Mouse (Mus musculus) limb, embryonic 12.5 days (tissue): ENCODE measurements at regions not wholly inside any gene's neighbourhood (a gene's known extent, or its start where the extent isn't known, plus 50 kb on each side); places are given as distances from the start of the nearest gene placed in this dataset.

Experiments used
- ATAC-seq: fragments of 200-750 bp; cut with Nextera tagmentation; 2 replicates; pipeline ENCODE4 v1.8.0; 2017; ENCODE audit warnings: low read depth, moderate TSS enrichment; ENCODE audit not compliant: insufficient number of reproducible peaks, insufficient read depth, low FRiP score, low TSS enrichment
- H3K27ac ChIP-seq: fragments of 300-500 bp; sonication (generic); 2 replicates; pipeline ENCODE4 v1.5.1; 2016; ENCODE audit warnings: mild to moderate bottlenecking, moderate library complexity
- H3K27me3 ChIP-seq: fragments of 300-500 bp; sonication (generic); 2 replicates; pipeline ENCODE4 v1.6.1; 2016; ENCODE audit warnings: mild to moderate bottlenecking, moderate library complexity
- H3K36me3 ChIP-seq: fragments of 300-500 bp; sonication (generic); 2 replicates; pipeline ENCODE4 v1.6.1; 2016; ENCODE audit warnings: mild to moderate bottlenecking, moderate library complexity
- H3K4me1 ChIP-seq: fragments of 300-500 bp; sonication (generic); replicated peaks from 2 replicates; pipeline ENCODE4 v1.6.1; 2016
- H3K4me2 ChIP-seq: fragments of 300-500 bp; sonication (generic); 2 replicates; pipeline ENCODE4 v1.6.1; 2016; ENCODE audit warnings: mild to moderate bottlenecking, moderate library complexity
- H3K4me3 ChIP-seq: fragments of 300-500 bp; sonication (generic); replicated peaks from 2 replicates; pipeline ENCODE4 v1.5.1; 2016; ENCODE audit warnings: mild to moderate bottlenecking
- H3K9ac ChIP-seq: fragments of 300-500 bp; sonication (generic); replicated peaks from 2 replicates; pipeline ENCODE4 v1.6.1; 2016; ENCODE audit warnings: mild to moderate bottlenecking, moderate library complexity
- H3K9me3 ChIP-seq: fragments of 300-500 bp; sonication (generic); 2 replicates; pipeline ENCODE4 v1.6.1; 2016; ENCODE audit warnings: mild to moderate bottlenecking, moderate library complexity
- WGBS: fragments of 180-500 bp; shearing (Covaris S2); methylation state at CpG from one replicate; pipeline ENCODE4 v1.1.7; 2016; 5-methylcytosine and 5-hydroxymethylcytosine counted together

DNA sequence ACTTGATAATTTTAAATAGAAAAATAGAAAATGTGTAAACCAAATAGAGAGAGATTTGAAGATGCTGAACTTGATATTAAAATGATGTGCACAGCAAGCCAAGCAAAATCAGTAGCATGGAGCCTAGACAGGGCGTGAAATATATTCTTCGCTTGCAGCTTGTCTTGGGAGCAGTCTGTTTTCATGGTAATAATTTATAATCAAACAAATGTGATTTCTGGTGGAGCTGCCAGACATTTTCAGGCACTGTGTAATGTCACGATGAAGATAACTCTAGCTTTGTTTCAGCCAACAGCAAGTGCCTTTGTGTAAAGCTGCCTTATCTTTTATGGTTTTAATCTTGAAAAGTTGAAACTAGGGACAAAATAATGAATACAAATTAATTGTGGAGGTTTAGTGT lies 228.1 kb upstream of the Sphkap start:
- Histone ChIP-seq H3K36me3 (no peaks in the 10 kb centered on the region), H3K4me2 (no peak overlapping the region), H3K27ac (no peak overlapping the region), H3K9ac (no peak overlapping the region), H3K4me1 (no peaks in the 10 kb centered on the region), H3K27me3 (no peaks in the 10 kb centered on the region), H3K9me3 (no peaks in the 10 kb centered on the region), H3K4me3 (no peak overlapping the region)
- 83% methylated on average over 3 of the region's 3 CpGs for WGBS
- no peak for ATAC-seq

DNA sequence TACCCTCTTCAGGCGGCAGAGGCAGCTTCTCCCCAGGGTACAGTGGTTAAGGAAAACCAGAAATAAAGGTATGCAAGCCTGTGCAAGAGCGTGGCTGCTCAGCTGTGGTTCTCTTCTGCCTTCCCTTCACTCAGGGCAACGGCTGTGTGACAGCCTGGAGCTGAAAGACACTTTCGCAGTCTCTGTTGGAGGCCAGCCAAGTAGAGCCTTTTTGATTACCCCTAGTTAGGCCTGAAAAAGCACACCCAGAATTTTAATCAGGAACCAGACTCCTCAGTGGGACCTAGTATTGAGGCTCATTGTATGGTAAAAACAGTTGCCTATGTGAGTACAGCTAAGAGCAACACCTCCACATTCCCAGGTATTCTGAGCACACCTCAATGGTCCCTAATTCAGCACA lies 223.8 kb upstream of the Sphkap start:
- ATAC-seq: peak; percentile 20; the same call in 1 of the 2 replicates

DNA sequence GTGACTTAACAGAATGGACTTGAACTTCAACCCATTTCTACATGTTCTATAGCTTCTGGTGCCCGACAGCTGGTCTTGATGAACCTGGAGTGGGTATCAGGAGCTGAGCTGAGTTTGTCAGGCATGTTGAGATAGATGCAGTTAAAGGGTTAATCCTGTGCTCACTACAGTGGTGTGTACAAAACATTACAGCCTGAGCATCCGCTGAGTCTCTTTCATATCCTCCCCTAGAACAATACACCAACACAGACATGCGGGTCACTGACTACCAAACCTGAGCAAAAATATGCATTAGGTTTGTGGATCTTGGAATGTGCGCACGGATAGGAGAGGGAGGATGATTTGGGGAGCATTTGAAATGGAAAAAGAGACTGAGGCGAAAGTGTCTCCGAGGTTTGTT lies 223.4 kb upstream of the Sphkap start:
- H3K27me3 ChIP-seq: no peaks in the 10 kb centered on the region
- no peak overlapping the region for H3K27ac ChIP-seq

More for the DNA sequence above, 223.8 kb upstream of the Sphkap start:
- no peaks in the 10 kb centered on the region for H3K9me3 ChIP-seq
- no peaks in the 10 kb centered on the region for H3K4me1 ChIP-seq
- H3K27ac ChIP-seq: no peak overlapping the region
- WGBS: 49% methylated on average over 4 of the region's 4 CpGs
- no peak overlapping the region for H3K9ac ChIP-seq
- no peak overlapping the region for H3K4me3 ChIP-seq
- H3K27me3 ChIP-seq: no peaks in the 10 kb centered on the region
- no peak overlapping the region for H3K4me2 ChIP-seq
- H3K36me3 ChIP-seq: no peaks in the 10 kb centered on the region

DNA sequence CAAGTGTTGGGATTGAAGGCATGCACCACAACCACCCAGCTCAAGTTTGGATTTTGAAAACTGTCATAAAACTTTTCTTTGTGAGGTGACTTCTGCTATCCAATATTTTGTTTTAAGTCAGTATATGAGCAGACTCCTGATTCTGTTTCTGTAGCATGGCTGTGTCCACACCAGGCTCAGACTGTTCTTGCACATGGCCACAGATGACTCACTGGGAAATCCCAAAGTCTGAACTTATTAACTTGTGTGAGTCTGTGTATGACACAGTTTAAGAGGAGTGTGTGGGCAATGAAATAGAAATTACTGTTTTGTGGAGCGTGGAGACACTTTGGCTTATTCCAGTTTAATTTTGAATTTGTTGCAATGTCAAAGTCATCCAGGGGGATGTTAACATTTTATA lies 179.3 kb upstream of the Sphkap start:
- 85% methylated on average over 1 of the region's 1 CpGs for WGBS
- ATAC-seq: no peak
- no peaks in the 10 kb centered on the region for H3K4me1 ChIP-seq

More for the DNA sequence above, 223.4 kb upstream of the Sphkap start:
- WGBS: 77% methylated on average over 7 of the region's 7 CpGs
- Histone ChIP-seq H3K9ac (no peak overlapping the region), H3K9me3 (no peaks in the 10 kb centered on the region), H3K36me3 (no peaks in the 10 kb centered on the region), H3K4me3 (no peak overlapping the region), H3K4me2 (no peak overlapping the region), H3K4me1 (no peaks in the 10 kb centered on the region)
- no peak for ATAC-seq

DNA sequence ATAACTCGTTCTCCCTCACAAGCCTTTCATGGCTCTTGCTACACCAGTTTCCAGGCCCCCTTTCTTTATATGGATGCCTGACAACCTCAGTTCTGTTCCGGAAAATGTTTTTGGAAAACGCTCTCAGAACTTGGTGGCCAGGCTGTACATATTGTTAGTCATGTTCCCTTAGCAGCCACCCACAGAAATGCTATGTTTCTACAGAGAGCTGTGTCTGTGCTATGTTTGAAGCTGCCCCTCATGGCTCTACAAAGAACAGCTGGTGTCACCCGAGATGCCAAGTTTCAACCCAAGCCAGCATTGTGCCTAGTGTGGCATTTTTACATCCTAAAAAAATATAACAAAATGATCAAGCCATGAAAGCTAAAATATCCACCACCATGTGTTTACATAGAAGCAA lies 175.0 kb upstream of the Sphkap start:
- no peak overlapping the region for H3K27ac ChIP-seq
- H3K36me3 ChIP-seq: no peaks in the 10 kb centered on the region
- H3K4me2 ChIP-seq: no peak overlapping the region
- no peaks in the 10 kb centered on the region for H3K9me3 ChIP-seq
- no peak overlapping the region for H3K9ac ChIP-seq
- H3K4me3 ChIP-seq: no peak overlapping the region
- no peak for ATAC-seq
- no peaks in the 10 kb centered on the region for H3K4me1 ChIP-seq
- H3K27me3 ChIP-seq: no peaks in the 10 kb centered on the region
- 83% methylated on average over 4 of the region's 4 CpGs for WGBS

More for the DNA sequence above, 179.3 kb upstream of the Sphkap start:
- Histone ChIP-seq H3K27me3 (no peaks in the 10 kb centered on the region), H3K9me3 (no peaks in the 10 kb centered on the region), H3K4me2 (no peak overlapping the region), H3K27ac (no peak overlapping the region), H3K4me3 (no peak overlapping the region), H3K36me3 (no peaks in the 10 kb centered on the region), H3K9ac (no peak overlapping the region)

DNA sequence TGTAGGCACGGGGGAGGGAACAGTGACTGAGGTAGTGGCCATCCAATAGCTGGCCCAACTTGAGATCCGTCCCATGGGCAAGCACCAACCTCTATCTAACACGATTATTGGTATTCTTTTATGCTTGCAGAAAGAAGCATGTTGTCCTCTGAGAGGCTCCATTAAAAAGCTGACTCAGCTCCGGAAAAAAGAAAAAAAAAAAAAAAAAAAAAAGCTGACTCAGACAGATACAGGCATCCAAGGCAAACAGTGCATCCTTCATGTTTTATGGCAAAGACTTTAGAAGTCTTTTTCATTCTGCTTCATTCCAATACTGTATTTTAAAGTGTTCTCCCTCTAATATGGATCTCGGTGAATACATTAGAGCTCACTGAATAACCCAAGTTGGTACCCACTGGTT lies 162.0 kb upstream of the Sphkap start:
- Histone ChIP-seq H3K36me3 (no peaks in the 10 kb centered on the region), H3K9me3 (no peaks in the 10 kb centered on the region), H3K4me2 (no peak overlapping the region), H3K4me3 (no peak overlapping the region), H3K4me1 (no peaks in the 10 kb centered on the region), H3K9ac (no peak overlapping the region), H3K27ac (no peak overlapping the region), H3K27me3 (no peaks in the 10 kb centered on the region)
- no peak for ATAC-seq
- WGBS: 84% methylated on average over 5 of the region's 5 CpGs

DNA sequence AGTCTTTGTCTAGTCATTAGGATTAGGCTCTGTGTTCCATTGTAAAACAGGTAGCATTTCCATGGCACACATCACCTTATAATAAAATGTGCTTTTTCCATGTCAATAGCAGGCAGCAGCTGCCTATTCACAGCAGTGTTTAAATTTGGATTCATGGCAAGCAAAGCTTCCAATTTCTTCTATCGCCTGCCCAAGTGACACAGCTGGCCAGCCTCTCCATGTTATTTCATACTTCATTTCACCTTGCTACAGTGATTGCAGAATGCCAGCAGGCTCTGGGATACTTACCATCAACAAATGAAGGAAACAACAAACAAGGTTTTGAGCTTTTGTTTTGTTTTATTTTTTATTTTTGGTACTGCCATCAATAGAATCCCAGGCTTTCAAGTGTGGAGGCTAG lies 160.7 kb upstream of the Sphkap start:
- Histone ChIP-seq H3K9me3 (no peaks in the 10 kb centered on the region), H3K4me1 (no peaks in the 10 kb centered on the region), H3K4me3 (no peak overlapping the region), H3K4me2 (no peak overlapping the region), H3K27ac (no peak overlapping the region), H3K36me3 (no peaks in the 10 kb centered on the region), H3K27me3 (no peaks in the 10 kb centered on the region), H3K9ac (no peak overlapping the region)
- 92% methylated on average over 1 of the region's 1 CpGs for WGBS
- ATAC-seq: no peak

DNA sequence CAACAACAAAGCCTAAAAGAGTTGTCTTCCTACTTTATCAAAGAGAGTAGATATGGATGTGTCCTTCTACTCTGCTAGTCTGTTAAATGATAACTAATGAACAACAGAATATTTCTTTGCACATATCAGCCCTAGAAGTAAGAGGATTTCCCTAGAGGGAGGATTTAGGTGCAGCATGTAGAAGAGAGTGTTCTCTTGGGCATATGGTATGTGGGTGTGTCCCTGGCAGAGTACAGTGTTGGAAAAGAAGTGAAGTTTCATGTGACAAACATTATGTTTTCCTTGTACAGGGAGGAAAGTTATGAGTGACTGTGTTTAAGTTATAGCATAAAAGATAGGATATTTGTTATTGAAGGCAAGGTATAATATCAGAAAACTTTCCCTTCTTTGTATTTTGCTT lies 143.6 kb upstream of the Sphkap start:
- Histone ChIP-seq H3K9ac (no peak overlapping the region), H3K36me3 (no peaks in the 10 kb centered on the region), H3K27ac (no peak overlapping the region), H3K9me3 (no peaks in the 10 kb centered on the region), H3K4me3 (no peak overlapping the region), H3K4me1 (no peaks in the 10 kb centered on the region), H3K4me2 (no peak overlapping the region), H3K27me3 (no peaks in the 10 kb centered on the region)
- no peak for ATAC-seq

DNA sequence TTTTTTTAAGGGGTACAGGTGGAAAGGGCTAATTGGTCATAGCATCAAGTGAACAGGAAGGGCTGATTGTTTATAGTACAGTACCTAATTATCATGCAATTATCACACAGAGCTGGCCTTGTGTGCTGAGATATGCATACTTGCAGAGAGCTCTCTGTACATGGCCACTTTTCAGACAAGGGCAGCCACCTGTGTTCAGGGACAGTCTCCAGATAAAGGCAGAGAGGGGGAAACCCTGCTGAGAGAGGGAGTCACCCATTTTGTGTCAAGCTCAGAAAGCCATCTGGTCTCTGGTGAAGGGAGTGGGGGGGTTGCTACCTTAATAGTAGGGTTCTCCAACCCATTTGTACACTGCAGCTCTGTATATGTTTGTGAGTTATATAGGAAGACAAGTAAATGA lies 127.5 kb upstream of the Sphkap start:
- no peaks in the 10 kb centered on the region for H3K27me3 ChIP-seq
- no peak overlapping the region for H3K9ac ChIP-seq
- no peak overlapping the region for H3K4me3 ChIP-seq
- no peaks in the 10 kb centered on the region for H3K4me1 ChIP-seq
- no peak overlapping the region for H3K4me2 ChIP-seq
- H3K36me3 ChIP-seq: no peaks in the 10 kb centered on the region
- H3K9me3 ChIP-seq: no peaks in the 10 kb centered on the region
- no peak overlapping the region for H3K27ac ChIP-seq
- ATAC-seq: no peak

DNA sequence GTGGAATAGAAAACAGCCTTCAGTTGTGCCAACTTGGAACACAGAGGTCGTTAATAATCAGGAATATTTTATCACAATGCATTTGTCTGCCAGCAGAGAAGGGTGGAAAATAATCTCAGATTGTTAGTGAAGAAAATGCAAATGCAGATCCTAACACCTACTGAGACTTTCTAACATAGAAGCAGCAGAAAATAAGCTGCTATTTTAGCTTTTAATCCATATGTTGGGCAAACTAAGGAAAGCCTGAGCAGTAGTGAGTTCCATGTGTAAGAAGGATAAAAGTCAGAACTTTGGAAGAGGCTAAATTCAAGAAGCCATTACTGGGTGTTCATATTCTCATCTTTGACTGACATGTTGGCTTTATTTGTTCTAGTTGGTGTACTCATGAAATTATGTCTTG lies 119.8 kb upstream of the Sphkap start:
- H3K9me3 ChIP-seq: no peaks in the 10 kb centered on the region
- no peak for ATAC-seq
- WGBS: 64% methylated on average over 1 of the region's 1 CpGs
- no peaks in the 10 kb centered on the region for H3K4me1 ChIP-seq
- no peak overlapping the region for H3K9ac ChIP-seq
- H3K4me3 ChIP-seq: no peak overlapping the region
- H3K27ac ChIP-seq: no peak overlapping the region
- no peak overlapping the region for H3K4me2 ChIP-seq
- no peaks in the 10 kb centered on the region for H3K36me3 ChIP-seq
- no peaks in the 10 kb centered on the region for H3K27me3 ChIP-seq

DNA sequence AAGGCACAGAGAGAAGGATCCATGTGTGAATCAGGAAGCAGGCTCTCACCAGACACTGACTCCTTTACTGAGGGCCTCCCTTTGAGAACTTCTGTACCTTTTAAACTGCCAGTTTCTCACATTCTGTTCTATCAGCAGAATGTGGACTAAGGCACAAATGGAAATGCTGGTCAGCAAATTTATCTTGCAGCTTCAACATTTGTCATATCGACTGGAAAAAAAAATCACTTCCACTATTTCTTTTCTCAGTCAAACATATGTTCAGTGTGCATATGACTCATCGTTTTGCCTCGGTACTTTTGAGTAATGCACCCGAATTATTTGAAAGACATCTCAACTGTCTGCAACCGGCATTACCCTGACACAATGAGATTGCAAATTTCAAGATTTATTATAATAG lies 101.4 kb upstream of the Sphkap start:
- Histone ChIP-seq H3K4me3 (no peak overlapping the region), H3K4me2 (no peak overlapping the region), H3K36me3 (no peaks in the 10 kb centered on the region), H3K9ac (no peak overlapping the region), H3K27me3 (no peaks in the 10 kb centered on the region), H3K27ac (no peak overlapping the region), H3K4me1 (no peaks in the 10 kb centered on the region), H3K9me3 (no peaks in the 10 kb centered on the region)
- 90% methylated on average over 5 of the region's 5 CpGs for WGBS
- ATAC-seq: no peak

DNA sequence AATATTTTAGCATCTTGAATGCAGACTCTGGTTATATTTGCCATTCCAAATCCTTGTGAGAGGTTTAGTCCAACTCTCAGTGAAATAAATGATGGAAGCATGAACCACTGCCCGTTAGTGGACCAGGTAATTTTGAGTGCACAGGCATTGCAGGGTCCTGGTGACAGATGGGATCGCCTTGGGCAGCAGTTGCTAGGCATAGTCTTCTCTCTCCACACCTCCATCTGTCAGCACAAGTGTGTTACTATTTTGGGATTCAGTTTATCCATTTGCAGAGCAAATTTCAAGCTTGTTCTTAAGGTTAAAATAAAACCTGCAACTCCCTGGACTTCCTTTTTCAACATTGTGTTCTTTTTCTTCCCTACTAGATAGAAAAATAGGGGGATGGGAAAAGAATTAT lies 97.4 kb upstream of the Sphkap start:
- no peak overlapping the region for H3K27ac ChIP-seq
- H3K27me3 ChIP-seq: no peaks in the 10 kb centered on the region
- no peaks in the 10 kb centered on the region for H3K4me1 ChIP-seq
- H3K36me3 ChIP-seq: no peaks in the 10 kb centered on the region
- H3K9me3 ChIP-seq: no peaks in the 10 kb centered on the region
- WGBS: 72% methylated on average over 2 of the region's 2 CpGs
- H3K9ac ChIP-seq: no peak overlapping the region
- no peak overlapping the region for H3K4me2 ChIP-seq
- no peak for ATAC-seq
- no peak overlapping the region for H3K4me3 ChIP-seq
